Mouse (Mus musculus): ENCODE data around the gene Tmem207.

DNA sequence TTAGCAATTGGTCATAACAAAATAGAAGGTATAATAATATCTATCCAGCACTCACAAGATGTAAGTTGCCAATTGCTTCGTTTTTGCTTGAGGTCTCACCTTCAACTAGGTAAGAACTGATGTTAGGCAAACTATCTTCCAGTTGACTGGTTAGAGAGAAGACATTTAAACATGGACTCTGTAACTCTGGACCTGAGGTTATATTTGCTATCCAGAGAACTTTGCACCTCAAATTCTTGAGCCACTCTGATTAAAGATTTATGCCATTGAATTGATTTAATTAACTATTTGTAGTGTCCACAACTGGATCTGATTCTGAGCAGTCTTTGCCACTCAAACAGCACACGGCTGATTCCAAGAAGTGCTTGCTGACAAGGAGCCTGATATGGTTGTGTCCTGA is 36.2 kb upstream of the Tmem207 start:
- TF ChIP-seq POLR2A (IDR thresholded peaks at IDR 0.05; ENCODE audit: low read depth, low read length) (no peak), CTCF (IDR thresholded peaks at IDR 0.05; ENCODE audit: extremely low read depth, insufficient read length, insufficient replicate concordance, low read depth, low read length) (no peak)

Measured in small intestine, adult 2 months (tissue).